Mouse (Mus musculus): ENCODE data around the gene Prss57. TPM values are rescaled to one million over a fixed set of nuclear protein-coding genes. Genes with fewer than 3 reads are reported as not detected.

Prss57 gene
- total and polyA plus RNA-seq, 3 experiments, result 0.08 TPM; not detected in 2

GRCm38 (mm10) chr10:79783050-79783449 is 7.7 kb downstream of the Prss57 start:
- Histone ChIP-seq H3K4me1 (ENCODE audit: control insufficient read depth, insufficient read depth, low read length) (peaks cover 4% of the 10 kb centered on the region), H3K27ac (no peak overlapping the region), H3K79me2 (replicated peaks; ENCODE audit: control insufficient read depth, insufficient read depth, low read length) (no peaks in the 10 kb centered on the region), H3K9ac (ENCODE audit: low read depth, low read length) (no peak overlapping the region), H3K36me3 (ENCODE audit: control insufficient read depth, insufficient read depth, low read length) (no peaks in the 10 kb centered on the region), H3K27me3 (ENCODE audit: control insufficient read depth, insufficient read depth, low read length) (no peaks in the 10 kb centered on the region), H3K4me3 (no peak overlapping the region)
- intact Hi-C loops (cut with DNase I), result loop anchor here (5.0 kb wide), 2 partner anchors 34 to 76 kb away; no protein-coding TSS in a partner anchor
- no peak for TF ChIP-seq POLR2A (IDR thresholded peaks at IDR 0.05; ENCODE audit: insufficient read depth, low read depth, low read length)
- TF ChIP-seq CTCF (IDR thresholded peaks at IDR 0.05), result peak; percentile 56
- no peak for DNase-seq
- WGBS, result 53% methylated on average over 7 of the region's 7 CpGs

DNA sequence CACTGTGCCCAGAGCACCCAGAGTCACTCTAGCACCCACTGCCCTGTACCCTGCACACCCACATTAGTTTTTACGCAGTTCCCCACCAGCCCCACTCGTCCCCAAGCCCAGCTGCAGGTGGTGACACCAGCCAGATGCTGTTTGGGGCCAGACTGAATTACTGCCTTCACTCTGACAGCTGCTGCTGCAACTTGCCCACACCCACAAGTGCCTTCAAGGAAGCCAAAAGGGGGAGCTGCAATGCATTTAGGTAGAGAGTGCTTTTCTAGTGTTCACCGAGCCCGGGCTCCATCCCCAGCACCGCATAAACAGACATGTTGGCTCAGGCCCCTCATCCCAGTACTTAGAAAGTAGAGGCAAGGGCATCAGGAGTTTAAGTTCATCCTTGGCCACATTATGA is 8.8 kb downstream of the Prss57 start:
- intact Hi-C loops (cut with DNase I), result loop anchor here (5.0 kb wide), 2 partner anchors 35 to 75 kb away; no protein-coding TSS in a partner anchor
- Histone ChIP-seq H3K4me1 (ENCODE audit: control insufficient read depth, insufficient read depth, low read length) (peaks cover 4% of the 10 kb centered on the region), H3K27ac (no peak overlapping the region), H3K27me3 (ENCODE audit: control insufficient read depth, insufficient read depth, low read length) (no peaks in the 10 kb centered on the region), H3K36me3 (ENCODE audit: control insufficient read depth, insufficient read depth, low read length) (no peaks in the 10 kb centered on the region), H3K4me3 (no peak overlapping the region), H3K79me2 (replicated peaks; ENCODE audit: control insufficient read depth, insufficient read depth, low read length) (no peaks in the 10 kb centered on the region), H3K9ac (ENCODE audit: low read depth, low read length) (no peak overlapping the region)
- TF ChIP-seq POLR2A (IDR thresholded peaks at IDR 0.05; ENCODE audit: insufficient read depth, low read depth, low read length), result no peak
- no peak for TF ChIP-seq EP300 (IDR thresholded peaks at IDR 0.05; ENCODE audit: insufficient read depth, low read depth, low read length)
- TF ChIP-seq CTCF (IDR thresholded peaks at IDR 0.05), result no peak
- 79% methylated on average over 5 of the region's 5 CpGs for WGBS
- no peak for DNase-seq

- Histone ChIP-seq H3K79me2 (replicated peaks; ENCODE audit: control insufficient read depth, insufficient read depth, low read length) (no peaks in the 10 kb centered on the region), H3K4me3 (no peak overlapping the region), H3K9ac (ENCODE audit: low read depth, low read length) (no peak overlapping the region), H3K27ac (no peak overlapping the region), H3K4me1 (ENCODE audit: control insufficient read depth, insufficient read depth, low read length) (peaks cover 4% of the 10 kb centered on the region), H3K36me3 (ENCODE audit: control insufficient read depth, insufficient read depth, low read length) (no peaks in the 10 kb centered on the region), H3K27me3 (ENCODE audit: control insufficient read depth, insufficient read depth, low read length) (no peaks in the 10 kb centered on the region)
- intact Hi-C loops (cut with DNase I), result loop anchor here (5.0 kb wide), 2 partner anchors 36 to 74 kb away; no protein-coding TSS in a partner anchor
- DNase-seq, result peak in 1 of 2 experiments; percentile 21
- 49% methylated on average over 21 of the region's 21 CpGs for WGBS
- TF ChIP-seq POLR2A (IDR thresholded peaks at IDR 0.05; ENCODE audit: insufficient read depth, low read depth, low read length), result no peak
- TF ChIP-seq EP300 (IDR thresholded peaks at IDR 0.05; ENCODE audit: insufficient read depth, low read depth, low read length), result no peak
- TF ChIP-seq CTCF (IDR thresholded peaks at IDR 0.05), result no peak
These were observed 9.6 kb downstream of the Prss57 start for GRCm38 (mm10) chr10:79781139-79781538.

DNA sequence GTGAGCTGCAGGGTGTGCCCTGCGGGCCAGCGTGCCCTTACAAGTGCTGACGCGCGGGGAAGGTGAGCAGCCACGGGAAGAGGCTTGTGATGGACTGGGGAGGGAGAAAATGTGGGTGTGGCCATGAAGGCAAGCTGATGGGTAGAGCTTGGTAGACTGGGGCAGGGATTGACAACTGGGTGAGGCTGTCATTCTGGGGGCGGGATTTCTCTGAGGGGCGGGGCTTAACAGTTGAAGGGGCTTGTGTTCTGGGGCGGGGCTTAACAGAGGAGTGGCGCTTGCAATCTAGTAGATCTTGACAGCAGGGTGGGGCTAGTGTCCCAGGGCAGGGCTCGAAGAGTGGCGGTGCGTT is 10.1 kb downstream of the Prss57 start:
- Histone ChIP-seq H3K79me2 (replicated peaks; ENCODE audit: control insufficient read depth, insufficient read depth, low read length) (no peaks in the 10 kb centered on the region), H3K4me3 (peak overlapping the region; percentile 49), H3K36me3 (ENCODE audit: control insufficient read depth, insufficient read depth, low read length) (no peaks in the 10 kb centered on the region), H3K27ac (no peak overlapping the region; the same call in 1 of the 2 replicates), H3K9ac (ENCODE audit: low read depth, low read length) (peak overlapping the region; percentile 25; the same call in 1 of the 2 replicates), H3K27me3 (ENCODE audit: control insufficient read depth, insufficient read depth, low read length) (no peaks in the 10 kb centered on the region), H3K4me1 (ENCODE audit: control insufficient read depth, insufficient read depth, low read length) (peaks cover 4% of the 10 kb centered on the region)
- no peak for DNase-seq
- TF ChIP-seq CTCF (IDR thresholded peaks at IDR 0.05) (no peak), EP300 (IDR thresholded peaks at IDR 0.05; ENCODE audit: insufficient read depth, low read depth, low read length) (no peak), POLR2A (IDR thresholded peaks at IDR 0.05; ENCODE audit: insufficient read depth, low read depth, low read length) (no peak)
- WGBS, result 3% methylated on average over 13 of the region's 13 CpGs
- intact Hi-C loops (cut with DNase I), result loop anchor here (5.0 kb wide), 2 partner anchors 37 to 73 kb away; no protein-coding TSS in a partner anchor

DNA sequence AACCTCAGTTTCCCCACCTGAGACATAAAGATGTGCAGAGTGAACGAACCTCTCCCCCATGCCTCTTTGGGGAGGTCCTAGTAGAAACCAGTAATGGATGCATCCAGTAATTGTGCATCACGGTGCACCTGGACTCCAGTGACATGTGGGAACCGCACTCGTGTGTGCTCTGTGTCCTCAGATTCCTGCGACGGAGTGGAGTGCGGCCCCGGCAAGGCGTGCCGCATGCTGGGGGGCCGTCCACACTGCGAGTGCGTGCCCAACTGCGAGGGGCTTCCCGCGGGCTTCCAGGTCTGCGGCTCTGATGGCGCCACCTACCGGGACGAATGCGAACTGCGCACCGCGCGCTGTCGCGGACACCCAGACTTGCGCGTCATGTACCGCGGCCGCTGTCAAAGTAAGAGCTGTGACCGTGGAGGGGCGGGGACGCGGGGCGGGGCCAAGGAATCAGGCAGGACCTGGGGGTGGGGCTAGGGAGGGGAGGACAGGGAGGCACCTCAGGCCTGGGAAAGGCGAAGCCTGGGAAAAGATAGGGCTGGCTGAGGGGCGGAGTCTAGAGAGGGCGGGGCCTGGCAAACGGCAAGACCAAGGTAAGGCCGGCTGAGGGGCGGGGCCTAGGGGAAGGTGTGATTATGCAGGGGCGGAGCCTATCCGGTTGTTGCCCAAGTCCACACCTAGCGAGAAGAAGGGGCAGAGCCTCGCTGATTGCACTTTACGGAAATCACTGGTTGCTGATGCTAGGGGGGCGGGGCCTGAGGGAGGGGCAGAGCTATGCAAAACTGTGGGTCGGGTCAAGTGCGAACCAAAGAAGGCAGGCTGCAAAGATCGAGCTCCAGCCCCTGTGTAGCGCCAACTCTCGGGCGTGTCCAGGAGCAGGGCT is 10.7 kb downstream of the Prss57 start:
- Histone ChIP-seq H3K27me3 (ENCODE audit: control insufficient read depth, insufficient read depth, low read length) (no peaks in the 10 kb centered on the region), H3K27ac (no peak overlapping the region; the same call in 1 of the 2 replicates), H3K36me3 (ENCODE audit: control insufficient read depth, insufficient read depth, low read length) (no peaks in the 10 kb centered on the region), H3K4me1 (ENCODE audit: control insufficient read depth, insufficient read depth, low read length) (peaks cover 4% of the 10 kb centered on the region), H3K4me3 (peak overlapping the region; percentile 49), H3K79me2 (replicated peaks; ENCODE audit: control insufficient read depth, insufficient read depth, low read length) (no peaks in the 10 kb centered on the region), H3K9ac (ENCODE audit: low read depth, low read length) (peak overlapping the region; percentile 63)
- TF ChIP-seq EP300 (IDR thresholded peaks at IDR 0.05; ENCODE audit: insufficient read depth, low read depth, low read length) (0 out of 2 replicates have a peak, but pooled peaks have one; percentile 41), POLR2A (IDR thresholded peaks at IDR 0.05; ENCODE audit: insufficient read depth, low read depth, low read length) (no peak), CTCF (IDR thresholded peaks at IDR 0.05) (peak; percentile 80)
- intact Hi-C loops (cut with DNase I), result loop anchor here (5.0 kb wide), 2 partner anchors 37 to 73 kb away; no protein-coding TSS in a partner anchor
- peak; percentile 94 for DNase-seq
- WGBS, result 3% methylated on average over 55 of the region's 55 CpGs

DNA sequence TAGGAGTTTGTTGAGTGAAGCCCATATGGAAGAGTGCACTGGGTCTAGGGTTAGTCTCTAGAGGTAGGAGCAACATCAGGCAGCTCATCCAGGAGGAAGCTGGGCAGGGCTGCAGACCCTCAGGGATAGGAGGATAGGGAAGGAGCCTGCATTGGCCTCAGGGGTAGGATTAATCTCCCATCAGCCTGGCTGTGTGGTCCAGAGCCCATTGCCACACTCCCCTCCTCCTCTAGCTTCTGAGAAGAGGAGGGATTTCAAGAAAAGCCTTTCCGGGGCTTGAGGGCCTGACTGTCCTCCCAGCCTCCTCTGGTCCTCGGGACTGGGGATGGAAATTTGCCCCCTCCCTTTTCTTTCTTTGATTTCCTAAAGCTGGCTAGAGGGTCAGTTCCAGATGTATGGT is 11.6 kb downstream of the Prss57 start:
- Histone ChIP-seq H3K9ac (ENCODE audit: low read depth, low read length) (no peak overlapping the region), H3K79me2 (replicated peaks; ENCODE audit: control insufficient read depth, insufficient read depth, low read length) (no peaks in the 10 kb centered on the region), H3K4me3 (no peak overlapping the region), H3K36me3 (ENCODE audit: control insufficient read depth, insufficient read depth, low read length) (no peaks in the 10 kb centered on the region), H3K4me1 (ENCODE audit: control insufficient read depth, insufficient read depth, low read length) (peaks cover 4% of the 10 kb centered on the region), H3K27ac (no peak overlapping the region), H3K27me3 (ENCODE audit: control insufficient read depth, insufficient read depth, low read length) (no peaks in the 10 kb centered on the region)
- DNase-seq, result no peak
- intact Hi-C loops (cut with DNase I), result no loop called here
- TF ChIP-seq CTCF (IDR thresholded peaks at IDR 0.05) (no peak), EP300 (IDR thresholded peaks at IDR 0.05; ENCODE audit: insufficient read depth, low read depth, low read length) (no peak), POLR2A (IDR thresholded peaks at IDR 0.05; ENCODE audit: insufficient read depth, low read depth, low read length) (no peak)
- WGBS, result 35% methylated on average over 2 of the region's 2 CpGs
